Mouse (Mus musculus) cerebellum, adult 2 months (tissue): ENCODE results near the gene 4930518I15Rik. TPM values are rescaled to one million over a fixed set of nuclear protein-coding genes. Genes with fewer than 3 reads are reported as not detected.
A peak's percentile ranks its signal among the peaks of the same experiment; 100 is the strongest.

Experiments used
- DNase-seq, 2 experiments: peaks; one replicate each; pipeline ENCODE4 v3.0.0; 2021
- H3K27ac ChIP-seq: fragments of 200-500 bp; 2 replicates; pipeline ENCODE4 v1.5.1; 2012; ENCODE audit warnings: low read length, control low read depth, inconsistent platforms; ENCODE audit not compliant: insufficient read depth
- H3K27me3 ChIP-seq: fragments of 200-500 bp; 2 replicates; pipeline ENCODE4 v1.6.1; 2012; ENCODE audit warnings: inconsistent platforms, mild to moderate bottlenecking, low read length, moderate library complexity; ENCODE audit not compliant: control insufficient read depth, insufficient read depth
- H3K4me1 ChIP-seq: fragments of 200-500 bp; 2 replicates; pipeline ENCODE4 v1.6.1; 2011; ENCODE audit warnings: low read length; ENCODE audit not compliant: control insufficient read depth, insufficient read depth
- H3K4me3 ChIP-seq: fragments of 200-500 bp; replicated peaks from 2 replicates; pipeline ENCODE3; 2011; ENCODE audit warnings: mild to moderate bottlenecking, low read depth, low read length, control low read depth; ENCODE audit not compliant: insufficient read depth
- CTCF ChIP-seq: fragments of 200-500 bp; IDR thresholded peaks from 2 replicates; pipeline ENCODE4 v1.5.1; 2011; ENCODE audit warnings: low read depth, mild to moderate bottlenecking, control low read depth, low read length, moderate library complexity, borderline replicate concordance; ENCODE audit not compliant: insufficient read depth
- POLR2A ChIP-seq: fragments of 200-500 bp; IDR thresholded peaks from 2 replicates; pipeline ENCODE4 v1.6.1; 2011; ENCODE audit warnings: low read length, control low read depth, borderline replicate concordance; ENCODE audit not compliant: insufficient read depth
- WGBS: fragments of 180-500 bp; shearing (Covaris S2); methylation state at CpG from one replicate; pipeline ENCODE4 v1.1.7; 2018; 5-methylcytosine and 5-hydroxymethylcytosine counted together
- polyA plus RNA-seq: library from polyadenylated mRNA; depleted of rRNA; stranded (reverse); fragments of >200 nt; gene quantifications from 2 replicates; pipeline ENCODE4 v1.2.3, GENCODE M21; 2012

The 4930518I15Rik gene
- polyA plus RNA-seq, 1 experiment, result 5.8 TPM

GRCm38 (mm10) chr2:156850505-156850904 lies 7.2 kb downstream of the 4930518I15Rik start:
- Histone ChIP-seq H3K27me3 (no peaks in the 10 kb centered on the region), H3K27ac (no peak overlapping the region), H3K4me3 (no peak overlapping the region), H3K4me1 (no peaks in the 10 kb centered on the region; the same call in 1 of the 2 replicates)
- no peak for DNase-seq
- no peak for TF ChIP-seq CTCF
- no peak for TF ChIP-seq POLR2A
- WGBS, result 89% methylated on average over 5 of the region's 5 CpGs

- Histone ChIP-seq H3K27ac (no peak overlapping the region), H3K4me3 (no peak overlapping the region), H3K27me3 (no peaks in the 10 kb centered on the region), H3K4me1 (no peaks in the 10 kb centered on the region; the same call in 1 of the 2 replicates)
- TF ChIP-seq POLR2A (no peak), CTCF (no peak)
- 60% methylated on average over 6 of the region's 6 CpGs for WGBS
- no peak for DNase-seq
These were observed 9.1 kb downstream of the 4930518I15Rik start for GRCm38 (mm10) chr2:156848526-156849182.

GRCm38 (mm10) chr2:156847653-156848052 lies 10.1 kb downstream of the 4930518I15Rik start:
- Histone ChIP-seq H3K4me1 (no peaks in the 10 kb centered on the region), H3K27ac (no peak overlapping the region), H3K4me3 (no peak overlapping the region), H3K27me3 (no peaks in the 10 kb centered on the region)
- DNase-seq, result no peak
- TF ChIP-seq POLR2A, result no peak
- no peak for TF ChIP-seq CTCF
- WGBS, result 82% methylated on average over 6 of the region's 6 CpGs

- no peak overlapping the region for H3K4me3 ChIP-seq
- DNase-seq, result no peak
- H3K4me1 ChIP-seq, result peaks cover 5% of the 10 kb centered on the region
- H3K27me3 ChIP-seq, result peaks cover 5% of the 10 kb centered on the region; the same call in 1 of the 2 replicates
- WGBS, result 78% methylated on average over 10 of the region's 10 CpGs
- TF ChIP-seq POLR2A (no peak), CTCF (no peak)
- H3K27ac ChIP-seq, result no peak overlapping the region
These were observed 13.0 kb downstream of the 4930518I15Rik start for GRCm38 (mm10) chr2:156844715-156845114.

- H3K4me1 ChIP-seq, result peaks cover 5% of the 10 kb centered on the region
- H3K27ac ChIP-seq, result no peak overlapping the region
- no peak for TF ChIP-seq POLR2A
- TF ChIP-seq CTCF, result no peak
- H3K4me3 ChIP-seq, result no peak overlapping the region
- peaks cover 5% of the 10 kb centered on the region; the same call in 1 of the 2 replicates for H3K27me3 ChIP-seq
- WGBS, result 46% methylated on average over 10 of the region's 10 CpGs
- DNase-seq, result no peak
These were observed 14.4 kb downstream of the 4930518I15Rik start for GRCm38 (mm10) chr2:156843331-156843730.

- Histone ChIP-seq H3K27ac (no peak overlapping the region), H3K4me3 (no peak overlapping the region), H3K4me1 (peaks cover 5% of the 10 kb centered on the region), H3K27me3 (peaks cover 5% of the 10 kb centered on the region; the same call in 1 of the 2 replicates)
- TF ChIP-seq CTCF (no peak), POLR2A (no peak)
- WGBS, result 57% methylated on average over 11 of the region's 11 CpGs
- DNase-seq, result no peak
These were observed 15.0 kb downstream of the 4930518I15Rik start for GRCm38 (mm10) chr2:156842711-156843110.

- WGBS, result 32% methylated on average over 20 of the region's 20 CpGs
- no peak overlapping the region for H3K27ac ChIP-seq
- H3K27me3 ChIP-seq, result peaks cover 5% of the 10 kb centered on the region; the same call in 1 of the 2 replicates
- H3K4me1 ChIP-seq, result peaks cover 5% of the 10 kb centered on the region
- TF ChIP-seq CTCF (peak; percentile 24), POLR2A (no peak)
- DNase-seq, result peak; percentile 49 to 66
- no peak overlapping the region for H3K4me3 ChIP-seq
These were observed 15.7 kb downstream of the 4930518I15Rik start for GRCm38 (mm10) chr2:156841841-156842706.
